In the genomic region with DNA sequence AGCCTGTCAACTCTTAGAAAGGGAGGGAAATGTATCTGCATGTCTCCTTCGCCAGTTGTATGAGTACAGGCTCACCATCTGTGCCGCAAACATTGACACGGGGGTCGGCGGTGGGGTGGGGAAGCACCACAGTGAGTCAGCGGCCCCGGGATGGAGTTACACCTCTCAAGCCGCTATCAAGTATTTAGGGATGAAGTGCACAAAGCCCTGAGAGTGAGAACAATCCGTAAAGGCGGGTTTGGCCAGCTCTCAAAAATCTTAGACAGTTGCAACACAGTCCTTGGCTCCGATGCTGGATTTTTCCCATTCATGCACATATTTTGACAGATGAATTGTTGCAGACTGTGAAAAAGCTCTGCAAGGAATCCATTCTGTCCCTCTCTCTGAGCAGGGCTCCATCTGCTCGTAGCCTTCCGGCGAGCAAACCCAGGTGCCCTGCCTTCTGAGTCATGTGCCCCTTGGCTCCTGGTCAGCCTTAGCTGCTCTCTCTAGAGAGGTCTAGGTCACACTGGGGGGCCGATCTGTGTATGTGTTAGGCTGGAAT, we compare ENCODE assay signal across 8 mouse cellular contexts.
DNase-seq lines count a peak whose midpoint lies in the region; ATAC-seq and TF ChIP-seq lines count a peak whose summit lies in the region.

No protein-coding gene starts in this region.

- 41% methylated on average over 15 of the region's 15 CpGs for WGBS in hindbrain, embryonic 10.5 days
- 36% methylated on average over 15 of the region's 15 CpGs for WGBS in hindbrain, embryonic 13.5 days
- 20% methylated on average over 15 of the region's 15 CpGs for WGBS in forebrain, embryonic 12.5 days
- WGBS in heart, embryonic 13.5 days, result 12% methylated on average over 15 of the region's 15 CpGs
- WGBS in lung, adult 2 months, result 25% methylated on average over 15 of the region's 15 CpGs

- H3K9me3 ChIP-seq in hindbrain, embryonic 10.5 days, result no peaks in the 10 kb centered on the region
- H3K9me3 ChIP-seq in hindbrain, embryonic 13.5 days, result no peaks in the 10 kb centered on the region
- H3K9me3 ChIP-seq in forebrain, embryonic 12.5 days, result no peaks in the 10 kb centered on the region
- no peaks in the 10 kb centered on the region for H3K9me3 ChIP-seq in heart, embryonic 13.5 days

- no peak overlapping the region for H3K27ac ChIP-seq in hindbrain, embryonic 10.5 days
- no peak overlapping the region for H3K27ac ChIP-seq in hindbrain, embryonic 13.5 days
- H3K27ac ChIP-seq in forebrain, embryonic 12.5 days, result 0 out of 2 replicates have a peak overlapping the region, but pooled peaks have one; percentile 42
- 0 out of 2 replicates have a peak overlapping the region, but pooled peaks have one; percentile 43 for H3K27ac ChIP-seq in heart, embryonic 13.5 days (replicated peaks)

- H3K36me3 ChIP-seq in hindbrain, embryonic 10.5 days, result no peaks in the 10 kb centered on the region
- no peaks in the 10 kb centered on the region for H3K36me3 ChIP-seq in hindbrain, embryonic 13.5 days
- no peaks in the 10 kb centered on the region for H3K36me3 ChIP-seq in forebrain, embryonic 12.5 days (replicated peaks)
- H3K36me3 ChIP-seq in heart, embryonic 13.5 days, result no peaks in the 10 kb centered on the region

- H3K4me3 ChIP-seq in hindbrain, embryonic 10.5 days, result no peak overlapping the region
- no peak overlapping the region for H3K4me3 ChIP-seq in hindbrain, embryonic 13.5 days
- no peak overlapping the region for H3K4me3 ChIP-seq in forebrain, embryonic 12.5 days (replicated peaks)
- peak overlapping the region; percentile 20; the same call in 1 of the 2 replicates for H3K4me3 ChIP-seq in heart, embryonic 13.5 days
- no peak overlapping the region for H3K4me3 ChIP-seq in lung, adult 2 months (replicated peaks; ENCODE audit: extremely low read depth, low read depth, low read length)

- DNase-seq in hindbrain, embryonic 10.5 days (ENCODE audit: low spot score), result peak; percentile 41
- DNase-seq in kidney, postnatal 25 days, result peak; percentile 61 to 66
- DNase-seq in lung, adult 2 months, result peak; percentile 53
- DNase-seq in right cerebral cortex, adult 18-20 months, result peak; percentile 78
- DNase-seq in thymus, postnatal 36 days, result no peak

- no peak for TF ChIP-seq POLR2A in lung, adult 2 months (IDR thresholded peaks at IDR 0.05; ENCODE audit: borderline replicate concordance, extremely low read depth, low read depth, low read length)

- no peaks in the 10 kb centered on the region for H3K27me3 ChIP-seq in hindbrain, embryonic 10.5 days (ENCODE audit: insufficient read depth, poor library complexity, severe bottlenecking)
- H3K27me3 ChIP-seq in hindbrain, embryonic 13.5 days, result no peaks in the 10 kb centered on the region
- no peaks in the 10 kb centered on the region for H3K27me3 ChIP-seq in forebrain, embryonic 12.5 days
- H3K27me3 ChIP-seq in heart, embryonic 13.5 days (replicated peaks), result no peaks in the 10 kb centered on the region

- no peak for ATAC-seq in hindbrain, embryonic 13.5 days (ENCODE audit: low FRiP score)
- ATAC-seq in forebrain, embryonic 12.5 days (ENCODE audit: low FRiP score), result no peak; the same call in 1 of the 2 replicates
- ATAC-seq in heart, embryonic 13.5 days (ENCODE audit: extremely low read depth, insufficient number of reproducible peaks, low FRiP score, low TSS enrichment), result no peak; the same call in 1 of the 2 replicates

- no peak overlapping the region for H3K9ac ChIP-seq in hindbrain, embryonic 13.5 days
- no peak overlapping the region for H3K9ac ChIP-seq in forebrain, embryonic 12.5 days
- no peak overlapping the region; the same call in 1 of the 2 replicates for H3K9ac ChIP-seq in heart, embryonic 13.5 days

- H3K4me2 ChIP-seq in hindbrain, embryonic 13.5 days, result no peak overlapping the region; the same call in 1 of the 2 replicates
- H3K4me2 ChIP-seq in forebrain, embryonic 12.5 days, result peak overlapping the region; percentile 37
- H3K4me2 ChIP-seq in heart, embryonic 13.5 days, result peak overlapping the region; percentile 59

- peaks cover 18% of the 10 kb centered on the region for H3K4me1 ChIP-seq in hindbrain, embryonic 10.5 days (replicated peaks)
- H3K4me1 ChIP-seq in hindbrain, embryonic 13.5 days (replicated peaks), result peaks cover 4% of the 10 kb centered on the region; the same call in 1 of the 2 replicates
- H3K4me1 ChIP-seq in forebrain, embryonic 12.5 days, result peaks cover 10% of the 10 kb centered on the region; the same call in 1 of the 2 replicates
- H3K4me1 ChIP-seq in heart, embryonic 13.5 days, result peaks cover 39% of the 10 kb centered on the region
- H3K4me1 ChIP-seq in lung, adult 2 months (ENCODE audit: control insufficient read depth, insufficient read depth, low read length), result peaks cover 14% of the 10 kb centered on the region

- no peak for TF ChIP-seq CTCF in lung, adult 2 months (IDR thresholded peaks at IDR 0.05; ENCODE audit: insufficient read depth, low read length)

Comparison
In these comparisons a context has a peak if more than half of its experiments do, and no peak if none do; other contexts are left out.
1. DNase-seq: peak in hindbrain, embryonic 10.5 days (single experiment), kidney, postnatal 25 days (2 of 2), lung, adult 2 months (single experiment) and right cerebral cortex, adult 18-20 months (single experiment); none in thymus, postnatal 36 days (0 of 2).
2. H3K27ac ChIP-seq: peak in forebrain, embryonic 12.5 days (single experiment) and heart, embryonic 13.5 days (single experiment); none in hindbrain, embryonic 10.5 days (single experiment) and hindbrain, embryonic 13.5 days (single experiment).